Mouse (Mus musculus): ENCODE data around the gene Clca3a1.

DNA sequence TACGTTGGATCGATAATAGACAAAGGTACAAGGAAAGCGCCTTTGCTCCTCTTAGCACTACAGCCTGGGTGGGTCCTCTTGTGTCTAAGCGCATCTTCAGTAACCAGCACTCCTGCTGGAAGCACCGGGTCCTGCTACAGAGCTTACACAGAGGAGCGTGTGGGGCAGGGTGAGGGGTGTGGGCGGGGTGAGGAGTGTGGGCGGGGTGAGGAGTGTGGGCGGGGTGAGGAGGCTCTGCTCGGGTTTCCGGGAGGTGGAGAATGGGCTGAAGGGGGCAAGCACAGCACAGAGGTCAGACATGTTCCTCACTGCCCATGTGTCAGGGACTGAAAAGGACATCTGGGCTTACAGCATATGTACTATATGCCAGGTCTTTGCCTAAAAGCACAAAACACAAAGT is 71.5 kb downstream of the Clca3a1 start:
- TF ChIP-seq CTCF (IDR thresholded peaks at IDR 0.05; ENCODE audit: control insufficient read depth, insufficient read depth, insufficient replicate concordance, low read depth, low read length): no peak
- TF ChIP-seq POLR2A (IDR thresholded peaks at IDR 0.05; ENCODE audit: control insufficient read depth, low read depth, low read length): no peak

Measured in testis, adult 2 months (tissue).